Mouse (Mus musculus): ENCODE measurements around the gene Pstpip1.

- no peak for TF ChIP-seq CTCF (conservative IDR thresholded peaks at IDR 0.05 in 1 of 2, IDR thresholded peaks at IDR 0.05 in 1 of 2; ENCODE audit: low read depth in 2 of 2, low read length in 2 of 2)
- TF ChIP-seq NELFE (IDR thresholded peaks at IDR 0.05; ENCODE audit: low read depth, low read length) = no peak
- TF ChIP-seq CHD2 (IDR thresholded peaks at IDR 0.05; ENCODE audit: low read length) = no peak
- no peak for TF ChIP-seq UBTF (IDR thresholded peaks at IDR 0.05; ENCODE audit: low read depth, low read length)
- no peak for TF ChIP-seq POLR2AphosphoS2 (IDR thresholded peaks at IDR 0.05; ENCODE audit: low read depth, low read length)
- no peak for TF ChIP-seq RAD21 (IDR thresholded peaks at IDR 0.05; ENCODE audit: low read depth, low read length)
- TF ChIP-seq HCFC1 (IDR thresholded peaks at IDR 0.05; ENCODE audit: low read depth, low read length) = no peak
- TF ChIP-seq POLR2A (IDR thresholded peaks at IDR 0.05; ENCODE audit: low read depth, low read length) = no peak
These were observed 69.7 kb downstream of the Pstpip1 start for GRCm38 (mm10) chr9:56159456-56159855.
